15 mouse cellular contexts compared by ENCODE assay signal in the genomic region with DNA sequence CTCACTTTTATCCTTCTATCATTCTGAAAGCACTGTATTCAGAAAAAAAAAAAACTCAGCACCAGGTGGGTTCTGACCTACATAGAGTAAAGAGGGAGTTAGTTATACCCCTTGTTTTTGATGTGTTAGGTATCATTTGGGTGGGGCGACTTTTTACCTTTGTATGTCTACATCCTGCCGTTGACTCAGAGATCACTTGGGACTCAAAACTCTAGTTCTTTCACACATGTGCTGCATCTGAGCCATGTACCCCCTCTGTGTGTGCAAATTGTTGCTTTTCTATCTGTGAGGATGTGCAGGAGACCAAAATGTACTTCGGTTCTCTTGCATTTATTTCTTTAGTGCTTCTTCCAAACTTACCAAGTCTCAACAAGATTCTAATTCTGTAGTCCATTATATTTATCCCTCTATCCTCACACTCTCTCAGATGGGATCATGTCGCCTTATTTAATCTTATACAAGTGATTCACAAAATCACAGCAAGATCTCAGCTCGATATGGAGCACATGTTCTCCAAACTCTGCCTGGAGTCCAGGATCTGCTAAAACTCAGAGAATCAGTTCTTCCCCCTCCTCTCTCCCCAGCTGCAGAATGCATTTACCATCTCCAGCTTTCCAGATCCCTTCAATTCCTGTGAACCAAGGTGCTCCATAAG. TPM values are rescaled to one million over a fixed set of nuclear protein-coding genes. Genes with fewer than 3 reads are reported as not detected.
DNase-seq lines count a peak whose midpoint lies in the region.
"Had no signal": no experiment of that assay in that cellular context is flagged by ENCODE, and none has a peak within 500 bp of the region (broad histone marks: within the 10 kb centered on the region; RNA-seq: fewer than 3 reads in every experiment).

No protein-coding gene starts in this region.

- DNase-seq in spleen, postnatal 36 days (ENCODE audit: low spot score in 2 of 2), result peak; percentile 33 to 43
- no peak for DNase-seq in spleen, postnatal 10 days (ENCODE audit: low spot score in 2 of 2)
- peak; percentile 92 for DNase-seq in induced T-regulatory cell, adult 2 months (ENCODE audit: low read depth)
- peak; percentile 65 for DNase-seq in telencephalon, adult 2 months (ENCODE audit: low read depth, low spot score)
- DNase-seq in embryo, embryonic 11 days, result no peak
- DNase-seq in gastrocnemius, adult 8-10 months (ENCODE audit: low spot score in 2 of 2), result no peak
- no peak for DNase-seq in kidney, adult 18-20 months
- DNase-seq: cerebellum, adult 8-10 months; gastrocnemius, postnatal 25 days; kidney, adult 8-10 months; kidney, postnatal 36 days had no signal

RNA-seq across cellular contexts. Expression of a gene that starts 31.9 kb away (rescaled TPM):
- total RNA-seq in gastrocnemius, adult 8-10 months (2022), result not detected
- total RNA-seq: G1E; gastrocnemius, postnatal 25 days; heart, adult 8-10 months; heart, postnatal 10 days; left cerebral cortex, adult 8-10 months had no signal

RNA-seq across cellular contexts. Expression of a gene that starts 51.8 kb away (rescaled TPM):
- 1 to 10 TPM in 1 of 4 experiments, under 1 TPM in 3; 0.39 to 1.2 (median 0.71) TPM for total RNA-seq in gastrocnemius, adult 8-10 months (2022)

Comparison
In these comparisons a context has a peak if more than half of its experiments do, and no peak if none do; other contexts are left out.
1. DNase-seq: peak in spleen, postnatal 36 days (2 of 2), induced T-regulatory cell, adult 2 months (single experiment) and telencephalon, adult 2 months (single experiment); none in spleen, postnatal 10 days (0 of 2), embryo, embryonic 11 days (single experiment), gastrocnemius, adult 8-10 months (0 of 2) and kidney, adult 18-20 months (single experiment).